Mouse (Mus musculus): ENCODE data around the gene Smarcb1.
"Not testable (repeated sequence)": the region's sequence is repeated elsewhere in the genome, so short reads cannot be mapped to it uniquely, and the experiment has no call there.

The Smarcb1 gene

GRCm38 (mm10) chr10:75889406-75890153 is 31.8 kb downstream of the Smarcb1 start:
- DNase-seq (ENCODE audit: low spot score): peak; percentile 33

DNA sequence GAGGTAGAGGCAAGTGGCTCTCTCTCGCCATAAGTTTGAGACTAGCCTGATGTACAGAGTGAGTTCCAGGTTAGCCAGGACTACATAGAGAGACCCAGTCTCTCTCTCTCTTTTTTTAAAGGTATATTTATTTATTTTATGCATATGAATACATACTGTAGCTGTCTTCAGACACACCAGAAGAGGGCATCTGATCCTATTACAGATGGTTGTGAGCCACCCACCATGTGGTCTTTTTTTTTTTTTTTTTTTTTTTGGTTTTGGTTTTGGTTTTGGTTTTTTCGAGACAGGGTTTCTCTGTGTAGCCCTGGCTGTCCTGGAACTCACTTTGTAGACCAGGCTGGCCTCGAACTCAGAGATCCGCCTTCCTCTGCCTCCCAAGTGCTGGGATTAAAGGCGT is 33.9 kb downstream of the Smarcb1 start:
- not testable (repeated sequence) for DNase-seq (ENCODE audit: low spot score)

DNA sequence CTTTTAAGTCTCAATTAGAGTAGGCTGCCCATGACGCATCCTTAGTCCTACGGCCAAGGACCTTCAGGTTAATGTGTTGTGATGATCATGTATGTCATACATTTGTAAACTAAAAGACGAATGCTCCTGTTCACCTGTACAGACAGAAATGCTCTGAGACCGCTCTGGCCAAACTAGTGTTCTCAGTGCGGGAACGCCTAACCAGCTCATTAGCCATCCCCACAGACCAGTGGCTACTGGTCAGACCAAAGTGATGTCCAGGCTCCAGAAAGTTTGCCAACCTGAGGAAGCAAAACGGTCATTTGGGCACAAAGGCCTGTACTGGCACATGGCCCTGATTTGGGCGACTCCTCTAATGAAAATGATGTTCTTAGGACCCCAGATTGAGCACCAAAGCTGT is 36.7 kb downstream of the Smarcb1 start:
- no peak for DNase-seq (ENCODE audit: low spot score)

- peak; percentile 75 for DNase-seq (ENCODE audit: low spot score)
Observed at GRCm38 (mm10) chr10:75883232-75883552, 38.2 kb downstream of the Smarcb1 start.

DNA sequence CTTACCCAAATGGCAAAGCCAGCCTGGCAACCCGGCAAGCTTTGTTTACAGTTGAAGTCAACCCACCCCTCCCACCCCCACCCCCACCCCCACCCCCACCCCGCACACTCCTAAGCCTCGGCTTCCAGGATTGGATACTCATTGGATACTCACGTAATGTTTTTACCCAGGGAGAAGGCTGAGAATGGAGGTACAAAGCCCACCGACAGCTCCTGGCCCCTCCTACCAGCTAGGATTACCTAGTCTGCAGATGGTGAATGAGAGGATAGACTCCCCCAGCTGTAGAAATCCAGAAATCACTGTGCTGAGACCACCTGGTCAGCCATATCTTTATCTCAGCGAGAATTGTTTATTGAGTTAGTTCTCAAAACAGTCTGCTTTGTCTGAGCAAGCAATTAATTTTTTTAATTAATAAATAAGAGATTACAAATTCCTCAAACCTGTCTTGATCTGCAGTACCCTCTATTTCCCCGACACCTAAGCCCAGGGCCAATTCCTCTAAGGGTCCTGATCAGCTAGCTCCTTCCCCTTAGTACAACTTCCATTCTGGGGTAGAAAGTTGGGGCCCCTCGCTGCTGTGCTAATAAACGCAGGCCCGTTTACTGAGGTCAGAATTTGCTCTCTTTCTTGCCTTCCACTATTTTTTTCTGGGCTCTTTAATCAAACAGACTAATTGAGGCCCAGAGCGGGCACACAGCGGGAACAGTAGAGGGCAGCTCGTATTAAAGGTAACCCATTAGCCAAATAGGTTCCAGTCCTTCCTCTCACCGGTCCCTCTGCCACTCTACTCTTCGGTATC is 38.8 kb downstream of the Smarcb1 start:
- peak; percentile 51 for DNase-seq (ENCODE audit: low spot score)

DNA sequence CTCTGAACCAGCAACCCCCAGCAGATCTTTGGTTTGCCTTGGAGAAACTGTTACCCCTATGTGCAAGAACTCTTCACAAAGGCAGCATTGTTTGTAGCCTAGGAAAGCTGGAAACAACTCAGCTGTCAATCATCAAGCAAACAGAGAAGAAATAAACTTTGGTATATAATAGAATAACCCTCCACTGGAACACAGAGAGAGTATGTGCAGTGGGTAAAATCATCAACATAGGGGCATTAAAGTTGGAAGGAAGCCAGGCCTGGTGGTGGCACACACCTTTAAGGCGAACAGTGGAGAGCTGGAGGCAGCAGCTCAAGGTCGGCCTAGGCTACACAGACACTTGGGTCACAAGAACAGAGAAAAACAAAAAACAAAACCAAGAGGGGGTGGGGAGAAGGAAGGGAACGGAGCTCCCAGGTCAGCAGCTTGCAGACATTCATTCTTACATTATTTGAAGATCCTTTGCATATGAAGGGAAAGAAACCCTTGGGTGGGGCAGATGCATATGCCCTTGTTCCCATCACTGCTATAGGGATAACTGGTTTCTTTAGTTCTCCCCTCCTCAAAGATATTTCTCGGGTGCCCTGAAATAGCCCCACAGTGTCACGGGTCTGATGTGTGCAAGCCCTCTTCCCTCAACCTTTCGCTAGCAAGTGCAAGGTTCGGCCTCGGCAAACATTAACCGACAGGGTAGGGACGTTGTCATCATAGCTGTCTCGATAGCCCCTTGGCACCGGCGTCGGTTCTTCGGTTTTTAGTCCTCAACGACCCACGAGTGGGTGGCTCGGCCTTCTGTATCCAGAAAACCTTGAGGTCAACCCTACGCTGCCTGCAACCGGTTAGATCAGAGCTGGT is 39.6 kb downstream of the Smarcb1 start:
- DNase-seq (ENCODE audit: low spot score): no peak

DNA sequence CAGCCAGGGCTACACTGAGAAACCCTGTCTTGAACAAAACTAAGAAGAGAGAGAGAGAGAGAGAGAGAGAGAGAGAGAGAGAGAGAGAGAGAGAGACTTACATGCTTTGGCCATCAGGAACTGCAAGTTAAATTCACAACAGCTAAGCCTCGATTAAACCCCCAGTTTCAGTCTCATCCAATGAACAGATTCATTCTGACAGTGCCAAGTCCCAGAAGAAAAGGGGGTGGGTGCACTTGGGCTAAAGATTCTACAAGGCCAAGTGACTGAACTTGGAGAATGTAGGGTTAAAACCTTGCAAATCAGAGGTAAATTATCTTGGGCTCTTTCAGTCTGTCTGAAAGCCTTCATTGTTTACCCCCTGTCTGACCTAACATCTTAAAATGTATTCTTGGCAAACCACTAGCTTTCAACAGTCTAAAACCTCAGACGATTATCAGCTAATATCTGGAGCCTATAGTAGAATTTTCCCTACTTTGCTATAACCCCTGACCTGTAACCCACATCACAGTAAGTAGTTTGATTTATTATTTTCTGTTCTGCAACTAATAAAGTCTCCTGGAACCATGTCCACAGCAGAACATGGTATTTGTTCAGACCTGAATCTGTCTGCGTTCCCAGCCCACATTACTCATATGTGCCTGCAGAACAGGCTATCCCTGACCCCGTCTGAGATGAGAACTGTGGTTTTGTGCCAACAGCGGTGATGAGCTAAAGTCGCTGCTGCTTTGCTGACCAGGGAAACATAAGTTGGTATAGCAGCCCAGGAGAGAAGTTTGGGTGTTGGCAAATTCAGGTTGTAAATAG is 40.4 kb downstream of the Smarcb1 start:
- DNase-seq (ENCODE audit: low spot score): no peak

DNA sequence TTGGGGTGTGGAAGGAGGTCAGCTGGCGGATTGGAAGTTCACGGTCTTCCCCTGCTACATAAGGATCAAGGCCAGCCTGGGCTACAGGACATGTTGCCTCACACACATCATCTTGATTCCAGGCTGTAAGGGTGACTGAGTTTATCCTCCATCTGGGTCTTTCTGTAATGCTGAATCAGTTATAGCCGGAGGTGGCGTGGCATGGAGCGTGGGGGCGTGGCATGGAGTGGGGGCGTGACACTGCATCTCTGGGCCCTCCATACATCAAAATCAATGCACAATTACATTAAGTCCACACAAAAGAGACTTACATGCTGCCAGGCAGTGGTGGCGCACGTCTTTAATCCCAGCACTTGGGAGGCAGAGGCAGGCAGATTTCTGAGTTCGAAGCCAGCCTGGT is 41.1 kb downstream of the Smarcb1 start:
- no peak for DNase-seq (ENCODE audit: low spot score)

DNA sequence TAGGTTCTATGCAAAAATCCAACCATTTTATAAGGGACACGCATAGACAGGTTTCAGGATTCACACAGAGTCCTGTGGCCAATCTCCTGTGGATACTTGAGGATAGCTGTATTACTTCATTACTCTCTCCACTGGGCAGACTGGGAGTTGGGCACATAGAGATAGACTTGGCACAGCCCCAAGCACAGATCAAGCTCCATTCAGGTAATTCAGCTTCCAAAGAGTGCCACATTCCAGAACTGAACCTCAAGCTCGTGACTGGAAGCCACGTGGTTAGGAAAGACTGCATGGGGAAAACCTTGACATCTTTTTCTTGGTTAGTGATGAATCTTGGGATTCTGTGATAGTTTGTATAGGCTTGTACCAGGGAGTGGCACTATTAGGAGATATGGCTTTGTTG is 42.6 kb downstream of the Smarcb1 start:
- DNase-seq (ENCODE audit: low spot score): no peak

DNA sequence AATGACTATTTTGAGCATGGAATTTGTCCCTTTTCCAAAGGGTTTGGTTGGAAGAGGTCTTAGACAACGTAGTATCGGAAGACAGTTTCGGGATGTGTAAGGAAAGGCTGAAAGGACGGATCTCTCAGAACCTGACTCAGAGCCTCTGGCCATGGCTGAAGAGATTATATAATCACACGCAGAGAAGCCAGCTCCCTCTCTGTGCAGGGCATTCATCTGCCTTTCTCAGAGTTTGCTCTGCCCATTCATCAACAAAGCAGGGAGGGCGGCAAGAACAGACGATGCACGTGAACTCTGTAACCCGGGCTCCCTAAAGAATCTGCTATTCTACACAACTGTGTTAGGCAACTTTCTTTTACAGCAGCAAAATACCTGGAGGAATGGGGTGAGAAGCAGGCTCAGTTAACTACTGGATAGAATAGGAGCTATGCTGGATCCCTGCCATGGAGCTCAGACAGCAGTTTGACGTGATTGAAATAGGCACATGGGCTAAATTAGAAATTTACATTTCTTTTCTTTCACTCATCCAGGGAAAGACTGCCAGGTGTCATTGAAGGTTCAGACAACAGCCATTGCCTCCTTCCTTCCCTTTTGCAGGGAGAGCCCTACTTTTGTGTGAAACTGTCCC is 47.8 kb downstream of the Smarcb1 start:
- DNase-seq (ENCODE audit: low spot score): peak; percentile 53

DNA sequence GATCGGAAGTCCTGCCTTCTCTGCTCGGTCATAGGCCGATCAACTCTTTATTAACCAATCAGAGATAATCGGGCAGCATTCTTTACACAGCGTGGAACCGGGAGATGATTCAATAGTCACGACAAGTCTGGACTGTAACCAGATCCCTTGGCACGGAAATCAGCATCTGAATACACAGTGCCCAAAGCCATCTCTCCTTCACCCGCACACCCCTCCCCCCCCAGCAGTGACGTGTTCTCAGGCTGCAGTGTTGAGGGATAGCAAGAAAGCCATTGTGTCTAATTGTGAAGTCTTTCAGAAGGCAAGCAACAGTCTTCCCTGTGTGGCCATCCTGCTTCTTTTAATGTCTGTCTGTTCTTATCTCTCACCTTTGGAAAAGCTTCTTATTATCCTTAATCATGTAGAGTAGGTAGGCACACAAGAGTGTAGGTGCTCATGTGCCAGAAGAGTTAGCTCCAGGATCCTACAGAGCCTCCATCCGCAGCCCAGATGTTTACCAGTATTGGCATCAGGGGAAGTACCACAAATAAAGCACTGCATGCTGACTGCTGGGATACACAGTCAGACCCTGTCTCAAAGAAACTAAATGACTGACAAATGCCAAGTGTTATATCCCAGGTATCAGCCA is 48.4 kb downstream of the Smarcb1 start:
- DNase-seq (ENCODE audit: low spot score): peak; percentile 95

DNA sequence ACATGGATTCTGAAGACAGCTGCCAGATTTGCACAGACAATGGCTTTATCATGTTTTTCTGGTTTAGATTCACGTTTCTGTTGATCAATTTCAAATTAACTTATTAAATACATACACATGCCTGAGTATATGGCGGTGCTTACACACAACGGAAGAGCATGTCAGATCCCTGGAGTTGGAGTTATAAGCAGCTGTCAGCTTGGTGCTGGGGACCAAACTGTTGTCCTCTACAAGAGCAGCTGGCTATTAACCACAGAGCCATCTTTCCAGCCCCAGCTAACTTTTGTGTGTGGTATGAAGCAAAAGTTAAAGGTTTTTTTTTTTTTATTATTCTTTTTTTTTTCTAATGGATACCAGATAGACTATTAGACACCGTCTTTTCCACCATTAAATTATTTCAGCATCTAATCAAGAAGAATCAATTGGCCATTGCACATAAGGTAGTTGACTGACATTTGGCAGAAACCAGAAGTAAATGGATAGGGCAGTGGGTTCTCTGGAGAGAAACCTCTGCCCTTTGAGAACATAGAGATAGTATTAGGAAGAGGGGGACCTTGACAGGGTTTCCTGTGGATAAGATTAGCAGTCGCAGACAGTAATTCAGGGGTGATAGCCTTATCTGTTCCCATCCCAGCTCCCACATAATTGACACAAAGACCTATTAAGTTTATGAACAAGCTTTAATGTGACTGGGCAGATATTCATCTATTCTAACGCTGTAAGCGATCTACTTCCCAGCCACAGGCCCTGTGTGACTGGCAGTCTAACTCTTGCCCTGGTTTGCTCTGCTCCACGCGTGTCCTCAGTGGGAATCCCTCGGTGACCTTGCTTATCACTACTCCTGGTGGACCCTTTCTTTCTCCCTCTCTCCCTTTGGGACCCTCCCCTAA is 49.1 kb downstream of the Smarcb1 start:
- DNase-seq (ENCODE audit: low spot score): no peak

DNA sequence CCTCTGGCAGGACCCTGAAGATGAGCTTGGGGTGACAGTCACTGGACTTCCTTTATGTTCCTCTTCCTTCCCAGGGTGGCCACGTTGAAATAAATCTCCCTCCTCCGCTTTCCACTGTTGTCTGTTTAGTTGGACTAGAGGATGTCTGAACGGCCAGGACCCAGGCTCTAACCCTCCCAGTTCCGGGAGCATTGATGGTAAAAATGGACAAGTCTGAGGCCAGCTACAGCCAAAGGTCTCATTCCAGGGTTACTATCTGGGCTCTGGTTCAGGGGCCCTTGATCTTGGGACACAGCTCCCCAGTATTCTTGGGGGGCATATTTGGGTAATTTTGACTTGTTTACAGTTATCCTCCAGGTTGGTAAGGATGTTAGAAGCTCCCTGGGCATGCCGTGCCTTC is 59.8 kb downstream of the Smarcb1 start:
- DNase-seq (ENCODE audit: low spot score): no peak

GRCm38 (mm10) chr10:75860746-75861145 is 60.7 kb downstream of the Smarcb1 start:
- no peak for DNase-seq (ENCODE audit: low spot score)

- peak; percentile 99 for DNase-seq (ENCODE audit: low spot score)
Observed at GRCm38 (mm10) chr10:75859786-75860470, 61.5 kb downstream of the Smarcb1 start, which contains the start of gene Mif. Gene Mif, minus strand, starts transcription at chr10:75860240.

- DNase-seq (ENCODE audit: low spot score): peak; percentile 83
Observed at GRCm38 (mm10) chr10:75859107-75859746, 62.2 kb downstream of the Smarcb1 start.

GRCm38 (mm10) chr10:75857598-75857997 is 63.8 kb downstream of the Smarcb1 start:
- DNase-seq (ENCODE audit: low spot score): no peak

- no peak for DNase-seq (ENCODE audit: low spot score)
Observed at GRCm38 (mm10) chr10:75856976-75857375, 64.4 kb downstream of the Smarcb1 start.
